Mouse (Mus musculus): ENCODE results near the gene Fance. TPM values are rescaled to one million over a fixed set of nuclear protein-coding genes. Genes with fewer than 3 reads are reported as not detected.

The Fance gene
- total and polyA plus RNA-seq, 2 experiments from 2014 or later: 26.1 to 33.4 TPM

- H3K36me3 ChIP-seq (ENCODE audit: insufficient read depth, low read length): no peaks in the 10 kb centered on the region
- peaks cover 28% of the 10 kb centered on the region; the same call in 1 of the 2 replicates for H3K27me3 ChIP-seq (ENCODE audit: insufficient read depth, low read length)
- no peaks in the 10 kb centered on the region for H3K4me1 ChIP-seq (ENCODE audit: insufficient read depth, low read length)
- H3K4me2 ChIP-seq (ENCODE audit: low read depth, low read length, poor library complexity, severe bottlenecking): no peak overlapping the region
- 23% methylated on average over 17 of the region's 17 CpGs for WGBS
- ATAC-seq (ENCODE audit: low FRiP score): no peak
- H3K9me3 ChIP-seq (ENCODE audit: low read length): no peaks in the 10 kb centered on the region
- H3K4me3 ChIP-seq (ENCODE audit: low read depth, low read length): no peak overlapping the region
- no peak overlapping the region for H3K9ac ChIP-seq (replicated peaks; ENCODE audit: low read length, poor library complexity, severe bottlenecking)
- DNase-seq (ENCODE audit: low spot score): no peak
- no peak for TF ChIP-seq CTCF (IDR thresholded peaks at IDR 0.05)
- H3K27ac ChIP-seq (ENCODE audit: low read depth, low read length): no peak overlapping the region
These were observed 62.3 kb downstream of the Fance start for GRCm38 (mm10) chr17:28375592-28376061.

Other genes with a start within 250 kb of the Fance start
- 4.1 and 8.2 TPM in 2 replicates for gene Tcp11, start 232.9 kb upstream of the Fance start, total RNA-seq (2014; rRNA removed)
- 2.3 and 2.5 TPM in 2 replicates for gene Tcp11, start 232.9 kb upstream of the Fance start, polyA plus RNA-seq (2015; fragmentation: Nextera tagmentation; extraction: Ambion mirVana)
- 19.9 and 24.7 TPM in 2 replicates for gene Scube3, start 171.4 kb upstream of the Fance start, total RNA-seq (2014; rRNA removed)
- gene Scube3, start 171.4 kb upstream of the Fance start, polyA plus RNA-seq (2015; fragmentation: Nextera tagmentation; extraction: Ambion mirVana): 3.1 and 3.9 TPM in 2 replicates
- 65.4 and 81.7 TPM in 2 replicates for gene Zfp523, start 136.4 kb upstream of the Fance start, total RNA-seq (2014; rRNA removed)
- 38.7 and 40.0 TPM in 2 replicates for gene Zfp523, start 136.4 kb upstream of the Fance start, polyA plus RNA-seq (2015; fragmentation: Nextera tagmentation; extraction: Ambion mirVana)
- 6.7 and 8.5 TPM in 2 replicates for gene Def6, start 105.7 kb upstream of the Fance start, total RNA-seq (2014; rRNA removed)
- 7.4 and 8.3 TPM in 2 replicates for gene Def6, start 105.7 kb upstream of the Fance start, polyA plus RNA-seq (2015; fragmentation: Nextera tagmentation; extraction: Ambion mirVana)
- gene Ppard, start 80.8 kb upstream of the Fance start, total RNA-seq (2014; rRNA removed): 7.7 and 10.1 TPM in 2 replicates
- 1.2 and 1.5 TPM in 2 replicates for gene Ppard, start 80.8 kb upstream of the Fance start, polyA plus RNA-seq (2015; fragmentation: Nextera tagmentation; extraction: Ambion mirVana)
- gene Rpl10a, start 15.0 kb downstream of the Fance start, total RNA-seq (2014; rRNA removed): 810 and 1,016 TPM in 2 replicates
- 347 and 365 TPM in 2 replicates for gene Rpl10a, start 15.0 kb downstream of the Fance start, polyA plus RNA-seq (2015; fragmentation: Nextera tagmentation; extraction: Ambion mirVana)
- gene Tead3, start 37.3 kb downstream of the Fance start, total RNA-seq (2014; rRNA removed): 4.8 and 5.4 TPM in 2 replicates
- 1.2 and 1.3 TPM in 2 replicates for gene Tead3, start 37.3 kb downstream of the Fance start, polyA plus RNA-seq (2015; fragmentation: Nextera tagmentation; extraction: Ambion mirVana)
- gene Tulp1, start 51.7 kb downstream of the Fance start, total RNA-seq (2014; rRNA removed): 0.80 and 1.0 TPM in 2 replicates
- 1.1 TPM in 2 replicates for gene Tulp1, start 51.7 kb downstream of the Fance start, polyA plus RNA-seq (2015; fragmentation: Nextera tagmentation; extraction: Ambion mirVana)
- 29.9 and 31.9 TPM in 2 replicates for gene Fkbp5, start 204.0 kb downstream of the Fance start, total RNA-seq (2014; rRNA removed)
- 19.9 and 22.5 TPM in 2 replicates for gene Fkbp5, start 204.0 kb downstream of the Fance start, polyA plus RNA-seq (2015; fragmentation: Nextera tagmentation; extraction: Ambion mirVana)
- not detected in 2 replicates for gene Armc12, start 217.3 kb downstream of the Fance start, total RNA-seq (2014; rRNA removed)
- not detected in 2 replicates for gene Armc12, start 217.3 kb downstream of the Fance start, polyA plus RNA-seq (2015; fragmentation: Nextera tagmentation; extraction: Ambion mirVana)
- gene Clpsl2, start 235.9 kb downstream of the Fance start, total RNA-seq (2014; rRNA removed): not detected in 2 replicates
- gene Clpsl2, start 235.9 kb downstream of the Fance start, polyA plus RNA-seq (2015; fragmentation: Nextera tagmentation; extraction: Ambion mirVana): not detected in 2 replicates
- not detected in 2 replicates for gene Clps, start 247.2 kb downstream of the Fance start, total RNA-seq (2014; rRNA removed)
- gene Clps, start 247.2 kb downstream of the Fance start, polyA plus RNA-seq (2015; fragmentation: Nextera tagmentation; extraction: Ambion mirVana): not detected in 2 replicates